Mouse (Mus musculus) right cerebral cortex, postnatal 36 days (tissue): ENCODE results near the gene Selenow.

Source experiments
- DNase-seq, 2 experiments: peaks; one replicate each; pipeline ENCODE4 v3.0.0; 2022; ENCODE audit warnings: low spot score in 2 of 2, mixed read lengths in 1 of 2

Selenow gene

GRCm38 (mm10) chr7:15905861-15906260 is 16.3 kb downstream of the Selenow start:
- no peak for DNase-seq

- DNase-seq, result no peak
These were observed 20.7 kb downstream of the Selenow start for GRCm38 (mm10) chr7:15901366-15902048.

GRCm38 (mm10) chr7:15894251-15894650 is 28.0 kb downstream of the Selenow start:
- DNase-seq, result no peak

GRCm38 (mm10) chr7:15884127-15884526 is 38.1 kb downstream of the Selenow start:
- no peak for DNase-seq

DNA sequence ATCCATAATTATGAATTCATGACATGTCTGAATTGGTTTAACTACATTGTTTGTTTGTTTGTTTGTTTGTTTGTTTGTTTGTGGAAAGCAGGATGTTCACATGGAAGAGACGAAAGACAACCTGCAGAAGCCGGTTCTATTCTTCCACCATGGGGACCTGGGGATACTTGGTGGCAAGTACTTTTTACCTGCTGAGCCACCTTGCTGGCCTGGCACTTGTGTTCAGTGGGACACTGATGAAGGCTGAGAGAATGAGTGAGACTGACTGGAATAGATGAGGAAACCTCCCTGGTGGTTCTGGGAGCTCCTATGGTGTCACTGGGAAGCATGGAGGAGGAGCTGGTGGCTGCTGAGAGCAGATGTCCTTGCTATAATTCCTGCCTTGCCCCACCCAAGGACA is 39.9 kb downstream of the Selenow start, which contains the start of gene Crxos:
Gene Crxos (plus strand): TSS at position 301 of the 400 bp plus-strand sequence.
- no peak for DNase-seq

GRCm38 (mm10) chr7:15881831-15882230 is 40.4 kb downstream of the Selenow start:
- no peak for DNase-seq

DNA sequence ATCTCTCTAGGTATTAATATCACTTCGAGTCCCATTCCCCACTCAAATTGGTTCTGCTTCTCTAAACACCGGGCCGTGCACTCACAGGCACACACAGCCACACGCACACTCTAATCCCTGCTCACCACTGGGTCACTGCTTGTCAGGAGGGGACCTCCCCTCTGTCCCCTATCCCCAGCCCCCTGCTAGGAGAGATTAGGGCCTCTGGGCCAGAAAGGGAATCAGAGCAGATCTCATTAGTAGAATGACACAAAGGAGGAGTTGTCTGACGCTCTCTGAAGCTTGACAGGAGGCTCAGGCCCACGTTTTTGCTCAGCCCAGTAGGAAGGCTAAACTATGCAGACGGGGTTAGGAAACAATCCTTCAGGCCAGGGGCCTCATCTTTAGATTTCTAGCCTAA is 40.8 kb downstream of the Selenow start:
- no peak for DNase-seq

DNA sequence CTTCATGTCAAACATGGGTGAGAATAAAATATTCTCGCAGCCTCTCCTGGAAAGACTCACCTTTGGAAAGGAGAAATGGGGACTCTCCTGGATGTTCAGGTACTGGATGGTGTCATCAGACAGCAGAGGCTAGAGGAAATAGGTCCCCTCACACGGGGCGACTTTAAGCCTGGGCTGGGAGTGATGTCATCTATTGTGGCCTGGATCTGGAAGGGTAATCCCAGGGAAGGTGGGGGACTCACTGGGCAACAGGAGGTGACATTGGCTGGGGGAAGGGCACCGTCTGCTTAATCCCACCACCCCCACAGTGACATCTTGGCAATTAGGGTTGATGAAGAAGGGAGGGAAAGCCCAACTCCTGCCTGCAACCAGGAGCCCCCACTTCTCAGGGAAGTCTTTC is 42.4 kb downstream of the Selenow start, which contains the start of gene Crx:
Gene Crx (minus strand): TSS at position 213 of the 400 bp plus-strand sequence.
- no peak for DNase-seq
